ENCODE assay signal across 18 mouse cellular contexts in the genomic region with DNA sequence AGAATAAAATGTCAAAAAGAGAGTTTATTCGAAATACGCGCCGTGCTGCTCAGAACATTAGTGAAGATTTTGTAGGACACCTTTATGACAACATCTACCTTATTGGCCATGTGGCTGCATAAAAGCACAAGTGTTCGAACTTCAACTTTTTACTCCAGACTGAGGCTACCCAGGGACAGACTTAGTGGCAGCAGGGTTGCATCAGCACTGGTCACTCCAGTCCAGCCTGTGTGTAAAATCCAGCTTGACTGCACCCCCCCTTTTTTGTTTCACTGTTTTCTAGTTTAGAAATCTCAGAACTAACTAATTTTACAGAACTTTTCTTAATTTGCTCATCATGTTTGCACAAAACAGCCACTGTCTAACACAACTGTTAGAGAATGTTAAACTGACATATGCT.
"Had no signal": no experiment of that assay in that cellular context is flagged by ENCODE, and none has a peak within 500 bp of the region (broad histone marks: within the 10 kb centered on the region; RNA-seq: fewer than 3 reads in every experiment).

No protein-coding gene starts in this region.

- H3K9ac ChIP-seq: lung, embryonic 14.5 days; midbrain, embryonic 12.5 days; neural tube, embryonic 13.5 days; neural tube, embryonic 15.5 days; stomach, embryonic 15.5 days had no signal

- H3K36me3 ChIP-seq: midbrain, embryonic 10.5 days; stomach, embryonic 15.5 days had no signal

- H3K4me1 ChIP-seq: midbrain, embryonic 10.5 days; midbrain, embryonic 12.5 days; neural tube, embryonic 13.5 days; neural tube, embryonic 15.5 days; stomach, embryonic 15.5 days had no signal

- H3K4me2 ChIP-seq: lung, embryonic 14.5 days; midbrain, embryonic 12.5 days; neural tube, embryonic 13.5 days; neural tube, embryonic 15.5 days; stomach, embryonic 15.5 days had no signal

- DNase-seq: lung, embryonic 14.5 days; lung, postnatal 10 days; lung, postnatal 4 days; midbrain, embryonic 14.5 days; retina, postnatal 1 day; right cerebral cortex, adult 18-20 months; right cerebral cortex, postnatal 14 days; thymus, adult 2 months; thymus, postnatal 25 days; thymus, postnatal 4 days had no signal

- ATAC-seq: midbrain, embryonic 16.5 days had no signal

- H3K27ac ChIP-seq: midbrain, embryonic 10.5 days; midbrain, embryonic 12.5 days; neural tube, embryonic 13.5 days; neural tube, embryonic 15.5 days; stomach, embryonic 15.5 days; stomach, postnatal 0 days had no signal

- H3K4me3 ChIP-seq: midbrain, embryonic 10.5 days; midbrain, embryonic 12.5 days; myocyte; neural tube, embryonic 13.5 days; neural tube, embryonic 15.5 days; stomach, embryonic 15.5 days had no signal

- H3K9me3 ChIP-seq: midbrain, embryonic 10.5 days; midbrain, embryonic 12.5 days; neural tube, embryonic 13.5 days; neural tube, embryonic 15.5 days; stomach, embryonic 15.5 days had no signal

- H3K27me3 ChIP-seq: midbrain, embryonic 12.5 days; neural tube, embryonic 13.5 days; neural tube, embryonic 15.5 days; stomach, embryonic 15.5 days had no signal
